Mouse (Mus musculus): ENCODE data around the gene Tmpo.
A peak's percentile ranks its signal among the peaks of the same experiment; 100 is the strongest.

Gene Tmpo

GRCm38 (mm10) chr10:91180761-91181460 lies at the start of gene Tmpo:
Tmpo (minus strand) TSS chr10:91181315.
- DNase-seq (ENCODE audit: low spot score), result no peak

- no peak for DNase-seq (ENCODE audit: low spot score)
Measured at GRCm38 (mm10) chr10:91230400-91230799, 49.3 kb upstream of the Tmpo start.

- DNase-seq (ENCODE audit: low spot score), result peak; percentile 25
Measured at GRCm38 (mm10) chr10:91229518-91229961, 48.4 kb upstream of the Tmpo start.

- DNase-seq (ENCODE audit: low spot score), result no peak
Measured at GRCm38 (mm10) chr10:91228924-91229517, 47.9 kb upstream of the Tmpo start.

DNA sequence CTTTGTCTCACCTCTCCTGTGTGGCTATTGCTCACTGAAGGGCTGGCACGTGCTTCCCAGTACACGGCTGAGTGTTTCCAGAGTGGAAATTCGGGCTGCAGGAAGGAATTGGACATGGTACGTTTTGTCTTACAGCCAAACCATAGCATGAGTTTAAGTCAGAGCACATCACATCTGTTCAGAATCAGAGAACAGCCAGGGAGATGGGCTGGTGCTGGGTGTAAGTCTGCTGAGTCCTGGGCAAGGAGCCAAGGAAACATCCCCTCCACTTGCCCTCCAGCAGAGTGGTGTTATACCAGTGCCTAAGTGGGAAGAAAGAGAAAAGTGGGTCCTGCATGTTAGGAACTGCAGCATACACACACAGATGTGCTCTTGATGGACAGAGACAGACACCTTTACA lies 45.9 kb upstream of the Tmpo start:
- DNase-seq (ENCODE audit: low spot score), result no peak

- DNase-seq (ENCODE audit: low spot score), result no peak
Measured at GRCm38 (mm10) chr10:91222398-91223236, 41.5 kb upstream of the Tmpo start.

DNA sequence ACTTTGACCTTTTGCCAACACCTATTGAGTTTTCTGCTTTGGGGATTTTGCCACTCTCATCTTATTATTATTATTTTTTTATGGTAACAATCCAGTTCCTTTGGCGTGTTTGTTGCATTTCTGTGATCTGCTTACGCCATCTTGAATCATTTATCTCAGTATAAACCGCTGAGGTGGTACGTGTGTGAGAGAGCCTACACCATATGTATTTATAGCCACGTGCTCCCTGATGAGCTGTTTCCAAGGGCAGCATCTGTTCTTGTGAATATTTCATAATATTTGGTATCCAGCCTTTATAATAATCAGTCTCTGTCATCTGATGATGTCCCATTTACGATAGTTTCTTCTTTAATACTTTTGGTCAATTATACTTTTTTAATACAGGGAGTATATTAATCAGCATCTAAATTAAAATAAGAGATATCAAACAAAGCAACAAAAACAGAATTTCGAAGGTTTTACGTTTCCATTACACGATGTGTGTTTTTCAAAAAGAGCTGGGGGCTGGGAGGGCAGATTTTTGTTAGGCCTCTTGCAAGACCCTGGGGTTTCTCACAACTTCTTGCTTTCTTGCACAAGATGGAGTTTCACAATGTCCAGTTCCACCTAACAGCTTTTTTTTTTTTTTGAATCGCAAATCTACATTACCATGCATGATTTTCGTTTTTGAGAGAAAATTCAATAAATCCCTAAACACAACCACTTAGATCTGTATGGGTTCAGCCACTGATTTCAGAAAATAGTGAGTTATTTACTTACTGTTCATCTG lies 28.0 kb upstream of the Tmpo start:
- no peak for DNase-seq (ENCODE audit: low spot score)

- DNase-seq (ENCODE audit: low spot score), result no peak
Measured at GRCm38 (mm10) chr10:91208461-91208860, 27.3 kb upstream of the Tmpo start.

- DNase-seq (ENCODE audit: low spot score), result no peak
Measured at GRCm38 (mm10) chr10:91207275-91207674, 26.2 kb upstream of the Tmpo start.

GRCm38 (mm10) chr10:91205632-91206031 lies 24.5 kb upstream of the Tmpo start:
- no peak for DNase-seq (ENCODE audit: low spot score)

DNA sequence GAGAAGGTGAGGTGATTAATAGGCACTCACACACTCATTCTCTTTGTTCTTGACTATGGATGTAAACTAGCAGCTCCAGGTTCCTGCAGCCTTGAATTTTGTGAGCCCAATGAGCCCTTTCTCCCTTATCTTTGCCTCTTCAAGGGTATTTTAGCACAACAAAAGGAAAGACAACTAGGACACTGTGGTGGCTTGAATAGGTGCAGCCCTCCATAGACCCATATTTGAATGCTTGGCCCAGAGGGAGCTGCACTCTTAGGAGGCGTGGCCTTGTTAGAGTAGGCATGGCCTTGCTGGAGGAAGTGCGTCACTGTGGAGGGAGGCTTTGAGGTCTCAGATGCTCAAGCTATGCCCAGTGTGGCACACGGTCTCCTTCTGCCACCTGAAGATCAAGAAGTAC lies 19.5 kb upstream of the Tmpo start:
- no peak for DNase-seq (ENCODE audit: low spot score)

GRCm38 (mm10) chr10:91199238-91199780 lies 18.2 kb upstream of the Tmpo start:
- DNase-seq (ENCODE audit: low spot score), result no peak

GRCm38 (mm10) chr10:91197704-91198103 lies 16.6 kb upstream of the Tmpo start:
- DNase-seq (ENCODE audit: low spot score), result no peak

GRCm38 (mm10) chr10:91196778-91197177 lies 15.7 kb upstream of the Tmpo start:
- no peak for DNase-seq (ENCODE audit: low spot score)

- no peak for DNase-seq (ENCODE audit: low spot score)
Measured at GRCm38 (mm10) chr10:91195680-91196079, 14.6 kb upstream of the Tmpo start.

- no peak for DNase-seq (ENCODE audit: low spot score)
Measured at GRCm38 (mm10) chr10:91195091-91195490, 14.0 kb upstream of the Tmpo start.

GRCm38 (mm10) chr10:91191851-91192250 lies 10.7 kb upstream of the Tmpo start:
- no peak for DNase-seq (ENCODE audit: low spot score)

- DNase-seq (ENCODE audit: low spot score), result no peak
Measured at GRCm38 (mm10) chr10:91189476-91189875, 8.4 kb upstream of the Tmpo start.

GRCm38 (mm10) chr10:91188684-91189287 lies 7.7 kb upstream of the Tmpo start:
- no peak for DNase-seq (ENCODE audit: low spot score)

GRCm38 (mm10) chr10:91187872-91188271 lies 6.8 kb upstream of the Tmpo start:
- DNase-seq (ENCODE audit: low spot score), result peak; percentile 80

DNA sequence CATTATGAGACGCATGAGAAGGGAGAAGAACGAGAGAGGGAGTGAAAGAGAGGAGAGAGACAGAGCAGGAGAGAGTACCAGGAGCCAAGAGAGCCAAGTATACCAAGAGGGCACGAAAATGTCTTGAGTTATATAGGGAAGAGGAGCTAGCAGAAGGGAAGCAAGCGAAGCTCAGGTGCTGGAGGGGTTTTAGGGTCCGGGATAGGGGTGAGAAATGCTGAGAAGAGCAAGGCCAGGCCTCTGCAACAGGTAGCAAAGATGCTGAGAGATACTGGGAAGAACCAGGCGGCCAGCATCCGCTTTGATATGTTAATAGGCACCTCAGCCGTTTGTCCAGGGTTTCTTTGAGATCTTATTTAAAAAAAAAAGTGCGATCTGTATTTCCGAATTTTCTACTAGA lies 6.2 kb upstream of the Tmpo start:
- no peak for DNase-seq (ENCODE audit: low spot score)
